Mouse (Mus musculus) lung, adult 2 months (tissue): ENCODE measurements around the gene Tead3. TPM values are rescaled to one million over a fixed set of nuclear protein-coding genes. Genes with fewer than 3 reads are reported as not detected.

Source experiments
- DNase-seq: peaks from one replicate; pipeline ENCODE4 v3.0.0; 2022
- H3K4me1 ChIP-seq: fragments of 200-500 bp; 2 replicates; pipeline ENCODE4 v1.6.1; 2011; ENCODE audit warnings: low read length; ENCODE audit not compliant: control insufficient read depth, insufficient read depth
- H3K4me3 ChIP-seq: fragments of 200-500 bp; replicated peaks from 2 replicates; pipeline ENCODE3; 2011; ENCODE audit warnings: low read depth, mild to moderate bottlenecking, control low read depth, low read length; ENCODE audit errors: extremely low read depth
- CTCF ChIP-seq: fragments of 200-500 bp; IDR thresholded peaks from 2 replicates; pipeline ENCODE4 v1.5.1; 2011; ENCODE audit warnings: mild to moderate bottlenecking, low read length, control low read depth; ENCODE audit not compliant: insufficient read depth
- POLR2A ChIP-seq: fragments of 200-500 bp; IDR thresholded peaks from 2 replicates; pipeline ENCODE4 v1.6.1; 2011; ENCODE audit warnings: low read depth, mild to moderate bottlenecking, control low read depth, low read length, borderline replicate concordance; ENCODE audit errors: extremely low read depth
- WGBS: fragments of 180-500 bp; shearing (Covaris S2); methylation state at CpG from one replicate; pipeline ENCODE4 v1.1.7; 2018; 5-methylcytosine and 5-hydroxymethylcytosine counted together
- polyA plus RNA-seq: library from polyadenylated mRNA; depleted of rRNA; stranded (reverse); fragments of >200 nt; gene quantifications from 2 replicates; pipeline ENCODE4 v1.2.3, GENCODE M21; 2012

Gene Tead3
- polyA plus RNA-seq, 1 experiment: 30.7 TPM

DNA sequence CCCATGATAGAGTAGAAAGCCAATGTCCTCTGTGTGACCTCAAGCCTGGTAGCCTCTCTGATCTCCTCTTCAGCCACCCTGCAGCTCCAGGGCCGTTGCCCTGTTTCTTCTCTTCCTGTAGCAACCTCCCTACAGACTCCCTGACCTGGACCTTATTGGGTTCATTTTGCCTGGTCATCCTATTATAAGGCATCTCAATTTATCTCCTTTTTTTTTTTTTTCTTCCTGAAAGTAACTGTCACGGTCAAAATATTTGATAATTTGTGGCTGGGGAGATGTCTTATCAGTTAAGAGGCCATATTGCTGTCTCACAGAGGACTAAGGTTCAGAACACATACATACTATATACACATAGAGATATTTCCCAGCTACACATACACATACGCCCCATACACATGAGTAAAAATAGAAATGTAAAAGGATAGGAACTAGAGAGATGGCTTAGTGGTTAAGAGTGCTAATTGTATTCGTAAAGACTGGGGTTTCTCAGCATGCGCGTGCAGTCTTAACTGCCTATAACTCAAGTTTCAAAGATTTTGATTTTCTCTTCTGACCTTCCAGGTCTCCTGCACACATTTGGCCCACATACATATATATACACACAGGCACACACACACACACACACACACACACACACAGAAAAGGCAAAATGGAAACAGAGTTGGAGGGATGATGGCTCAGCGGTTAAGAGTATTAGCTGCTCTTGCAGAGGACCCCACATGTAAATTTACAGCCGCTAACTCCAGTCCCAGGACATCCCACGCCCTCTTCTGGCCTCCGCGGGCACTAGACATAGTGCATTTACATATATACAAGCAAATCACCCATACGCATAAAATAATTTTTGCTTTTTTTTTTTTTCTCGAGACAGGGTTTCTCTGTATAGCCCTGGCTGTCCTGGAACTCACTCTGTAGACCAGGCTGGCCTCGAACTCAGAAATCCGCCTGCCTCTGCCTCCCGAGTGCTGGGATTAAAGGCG, 38.1 kb downstream of the Tead3 start:
- TF ChIP-seq POLR2A (no peak), CTCF (peak; percentile 24; the same call in 1 of the 2 replicates)
- DNase-seq: no peak
- WGBS: 29% methylated on average over 17 of the region's 17 CpGs
- Histone ChIP-seq H3K4me3 (peak overlapping the region; percentile 12), H3K4me1 (peaks cover 3% of the 10 kb centered on the region)

DNA sequence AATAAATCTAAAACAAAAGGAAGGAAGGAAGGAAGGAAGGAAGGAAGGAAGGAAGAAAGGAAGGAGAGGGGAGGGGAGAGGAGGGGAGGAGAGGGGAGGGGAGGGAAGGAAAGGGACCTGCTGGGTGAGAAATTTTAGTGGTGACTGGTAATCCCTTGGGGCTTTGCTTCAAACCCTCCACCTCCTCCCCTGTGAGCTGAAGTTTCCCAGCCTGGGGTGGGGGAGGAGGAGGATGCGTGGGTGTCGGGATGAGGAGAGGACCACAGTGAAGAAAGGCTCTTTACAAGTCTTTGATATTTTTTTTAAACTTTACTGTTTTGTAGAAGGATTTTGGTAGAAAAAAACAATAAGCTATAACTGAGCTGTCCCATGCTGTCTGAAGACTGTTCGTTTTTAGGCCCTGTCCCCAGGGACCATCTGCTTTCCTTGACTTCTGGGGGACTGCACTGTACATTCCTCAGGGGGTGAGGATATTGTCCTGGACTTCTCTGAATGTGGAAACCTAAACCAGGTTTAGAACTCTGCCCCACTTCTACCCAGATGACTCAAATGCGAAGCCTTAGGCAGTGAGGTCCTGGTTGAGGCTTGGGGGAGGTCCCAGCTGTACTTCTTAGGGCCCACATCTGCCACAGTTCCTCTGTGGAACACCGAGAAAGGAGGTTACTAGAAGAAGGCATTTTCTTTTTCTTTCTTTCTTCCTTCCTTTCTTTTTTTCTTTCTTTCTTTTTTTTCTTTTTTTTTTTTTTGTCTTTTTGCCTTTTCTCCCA, 39.1 kb downstream of the Tead3 start:
- no peak for DNase-seq
- Histone ChIP-seq H3K4me3 (no peak overlapping the region), H3K4me1 (peaks cover 3% of the 10 kb centered on the region)
- no peak for TF ChIP-seq CTCF
- no peak for TF ChIP-seq POLR2A
- WGBS: 72% methylated on average over 5 of the region's 5 CpGs

DNA sequence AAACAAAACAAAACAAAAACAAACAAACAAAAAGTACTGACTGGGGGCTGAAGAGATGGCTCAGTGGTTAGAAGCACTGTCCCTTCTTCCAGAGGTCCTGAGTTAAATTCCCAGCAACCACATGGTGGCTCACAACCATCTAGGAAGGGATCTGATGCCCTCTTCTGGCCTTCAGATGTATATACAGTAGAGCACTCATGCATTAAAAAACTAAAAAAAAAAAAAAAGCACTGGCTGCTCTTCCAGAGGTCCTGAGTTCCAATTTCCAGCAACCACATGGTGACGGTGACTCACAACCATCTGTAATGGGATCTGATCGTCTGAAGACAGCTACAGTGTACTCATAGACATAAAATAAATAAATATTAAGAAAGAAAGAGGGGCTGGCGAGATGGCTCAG, 39.8 kb downstream of the Tead3 start:
- no peak overlapping the region for H3K4me3 ChIP-seq
- WGBS: 70% methylated on average over 3 of the region's 3 CpGs
- TF ChIP-seq POLR2A (no peak), CTCF (no peak)
- no peak for DNase-seq
- H3K4me1 ChIP-seq: peaks cover 3% of the 10 kb centered on the region

DNA sequence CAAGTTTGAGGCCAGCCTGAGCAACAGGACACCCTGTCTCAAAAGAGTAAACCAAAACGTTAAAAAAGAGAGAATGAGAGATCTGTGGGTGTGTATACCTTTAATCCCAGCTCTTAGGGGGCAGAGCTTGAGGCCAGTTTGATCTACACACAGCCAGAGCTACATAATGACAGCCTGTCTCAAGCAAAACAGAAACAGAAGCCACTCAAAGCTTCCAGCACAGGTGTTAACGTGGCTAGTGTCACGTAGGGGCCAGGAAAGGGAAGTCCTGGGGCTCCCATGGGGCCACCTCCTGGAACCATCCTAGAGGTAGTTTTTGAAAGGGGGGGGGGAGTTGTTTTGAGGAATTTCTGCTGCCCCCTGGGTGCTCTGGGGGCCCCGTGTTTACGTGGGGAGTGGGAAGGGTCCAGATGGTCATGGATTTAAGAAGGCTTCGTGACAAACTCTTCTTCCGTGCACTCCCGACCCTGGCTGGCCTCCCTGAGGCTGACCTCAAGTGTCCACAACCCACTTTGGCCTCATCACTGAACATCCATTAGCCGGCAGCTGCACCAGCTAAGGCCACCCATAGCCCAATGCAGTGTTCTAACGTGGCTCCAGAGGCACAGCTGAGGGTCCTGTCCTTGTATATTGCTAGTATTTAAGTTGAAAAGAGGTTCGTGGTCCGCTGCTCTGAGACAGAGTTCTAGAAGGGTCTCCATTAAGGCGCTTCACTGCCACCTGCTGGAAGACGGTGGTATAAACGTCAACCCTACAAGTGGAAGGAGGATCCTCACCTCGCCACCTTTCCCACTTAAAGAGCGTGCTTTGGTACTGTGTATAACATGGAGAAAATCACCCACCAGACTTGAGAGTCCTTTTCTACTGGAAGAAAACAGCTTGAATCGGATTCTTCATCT, 42.1 kb downstream of the Tead3 start:
- Histone ChIP-seq H3K4me3 (no peak overlapping the region), H3K4me1 (peaks cover 3% of the 10 kb centered on the region; the same call in 1 of the 2 replicates)
- TF ChIP-seq POLR2A (no peak), CTCF (peak; percentile 92)
- peak; percentile 92 for DNase-seq
- 8% methylated on average over 18 of the region's 18 CpGs for WGBS

GRCm38 (mm10) chr17:28305172-28305571, 45.4 kb downstream of the Tead3 start:
- TF ChIP-seq POLR2A (no peak), CTCF (no peak)

GRCm38 (mm10) chr17:28300850-28301249, 49.8 kb downstream of the Tead3 start:
- 77% methylated on average over 3 of the region's 3 CpGs for WGBS
- no peak overlapping the region for H3K4me3 ChIP-seq
- no peak for DNase-seq
- no peaks in the 10 kb centered on the region for H3K4me1 ChIP-seq
- TF ChIP-seq POLR2A (no peak), CTCF (no peak)

More at GRCm38 (mm10) chr17:28305172-28305571, 45.4 kb downstream of the Tead3 start:
- WGBS: 49% methylated on average over 10 of the region's 10 CpGs
- DNase-seq: no peak
- Histone ChIP-seq H3K4me1 (peaks cover 3% of the 10 kb centered on the region; the same call in 1 of the 2 replicates), H3K4me3 (no peak overlapping the region)

GRCm38 (mm10) chr17:28300323-28300722, 50.3 kb downstream of the Tead3 start:
- no peak for DNase-seq
- no peak overlapping the region for H3K4me3 ChIP-seq
- TF ChIP-seq CTCF: no peak
- TF ChIP-seq POLR2A: no peak
- H3K4me1 ChIP-seq: no peaks in the 10 kb centered on the region
- 61% methylated on average over 9 of the region's 9 CpGs for WGBS

- no peak for DNase-seq
- no peaks in the 10 kb centered on the region for H3K4me1 ChIP-seq
- TF ChIP-seq POLR2A (no peak), CTCF (no peak)
- WGBS: 60% methylated on average over 10 of the region's 11 CpGs
- H3K4me3 ChIP-seq: no peak overlapping the region
Measured at GRCm38 (mm10) chr17:28299669-28300320, 50.8 kb downstream of the Tead3 start.
